Mouse (Mus musculus) thymus, postnatal 14 days (tissue): Measurements from ENCODE around the gene Zfp652.

ENCODE experiments used
- DNase-seq: peaks from one replicate; pipeline ENCODE4 v3.0.0; 2021

Zfp652 gene

DNA sequence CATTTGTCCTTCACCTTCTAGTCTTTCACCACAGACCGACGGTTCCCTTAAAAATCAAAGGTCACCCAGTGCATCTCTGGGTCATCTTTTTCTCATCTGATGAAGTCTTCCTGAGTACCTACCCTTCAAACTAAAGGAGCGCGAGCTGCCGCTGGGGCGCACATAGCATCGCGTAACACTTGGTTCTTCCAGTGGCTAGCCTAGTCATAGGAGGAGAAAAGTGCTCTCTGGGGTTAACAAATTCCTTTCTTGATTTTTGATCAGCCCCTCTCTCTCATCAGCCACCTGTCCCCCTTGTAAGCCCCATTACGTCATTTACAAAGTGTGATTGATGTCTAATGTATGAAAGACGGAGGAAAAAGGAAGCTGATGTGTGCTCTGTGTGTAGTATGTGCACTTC lies 56.7 kb downstream of the Zfp652 start:
- no peak for DNase-seq

- peak; percentile 24 for DNase-seq
Observed at GRCm38 (mm10) chr11:95770720-95771364, 58.4 kb downstream of the Zfp652 start.

GRCm38 (mm10) chr11:95771665-95772064 lies 59.2 kb downstream of the Zfp652 start:
- no peak for DNase-seq

DNA sequence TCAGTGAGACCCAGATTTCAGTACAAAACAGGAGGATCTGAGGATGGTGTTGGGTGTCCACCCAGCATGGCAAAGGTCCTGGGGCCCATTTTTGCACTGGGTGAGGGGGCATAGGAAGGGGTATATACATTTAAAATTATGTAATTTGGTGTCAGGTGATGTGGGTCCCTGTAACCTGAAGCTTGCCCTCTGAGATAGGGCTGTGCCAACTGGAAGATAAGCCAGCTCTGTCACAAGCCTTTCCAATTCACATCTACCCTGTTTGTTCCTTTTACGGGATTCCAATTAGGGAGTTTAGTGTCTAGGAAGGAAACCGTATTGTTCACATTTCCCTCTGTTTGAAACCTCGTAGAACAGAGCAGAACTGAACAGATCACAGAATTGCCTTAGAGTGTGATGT lies 60.8 kb downstream of the Zfp652 start:
- no peak for DNase-seq

GRCm38 (mm10) chr11:95777323-95778297 lies 65.1 kb downstream of the Zfp652 start:
- DNase-seq: no peak

GRCm38 (mm10) chr11:95778831-95779251 lies 66.4 kb downstream of the Zfp652 start:
- DNase-seq: no peak

DNA sequence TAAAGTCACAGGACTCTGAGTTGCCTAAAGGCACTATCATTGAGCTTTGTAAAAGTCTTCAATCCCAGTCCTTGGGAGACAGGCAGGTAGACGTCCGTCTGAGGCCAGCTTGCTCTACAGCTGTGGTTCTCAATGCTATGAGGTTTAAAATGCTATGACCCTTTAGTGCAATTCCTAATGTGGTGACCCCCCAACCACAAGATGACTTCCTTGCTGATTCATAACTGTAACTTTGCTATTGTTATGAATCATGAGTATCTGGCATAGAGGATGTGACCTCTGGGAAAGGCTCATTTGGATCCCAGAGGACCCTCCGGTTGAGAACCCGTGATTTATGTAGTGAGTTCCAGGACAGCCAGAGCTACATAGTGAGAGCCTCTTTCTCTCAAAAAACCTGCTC lies 66.9 kb downstream of the Zfp652 start:
- no peak for DNase-seq

- DNase-seq: no peak
Observed at GRCm38 (mm10) chr11:95780480-95780879, 68.0 kb downstream of the Zfp652 start.

- DNase-seq: no peak
Observed at GRCm38 (mm10) chr11:95781557-95781956, 69.1 kb downstream of the Zfp652 start.

- no peak for DNase-seq
Observed at GRCm38 (mm10) chr11:95783457-95783856, 71.0 kb downstream of the Zfp652 start.

DNA sequence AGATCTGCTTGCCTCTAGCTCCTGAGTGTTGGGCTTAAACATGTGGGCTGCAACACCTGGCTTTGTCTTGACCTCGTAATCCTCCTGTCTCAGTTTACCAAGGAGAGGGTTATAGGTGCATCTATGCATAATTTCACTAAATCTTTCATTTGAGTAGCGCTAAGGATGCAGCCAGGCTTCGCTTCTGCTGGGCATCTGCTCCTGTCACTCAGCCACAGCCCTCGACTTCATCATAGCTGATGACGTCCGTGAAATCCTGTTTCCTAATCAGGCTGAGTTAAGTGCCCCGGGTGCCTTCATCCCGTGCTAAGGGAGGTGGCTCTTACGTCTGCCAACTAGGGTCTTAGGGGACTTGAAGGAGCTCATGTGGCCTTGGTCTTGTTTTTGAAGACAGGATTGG lies 71.5 kb downstream of the Zfp652 start:
- no peak for DNase-seq

DNA sequence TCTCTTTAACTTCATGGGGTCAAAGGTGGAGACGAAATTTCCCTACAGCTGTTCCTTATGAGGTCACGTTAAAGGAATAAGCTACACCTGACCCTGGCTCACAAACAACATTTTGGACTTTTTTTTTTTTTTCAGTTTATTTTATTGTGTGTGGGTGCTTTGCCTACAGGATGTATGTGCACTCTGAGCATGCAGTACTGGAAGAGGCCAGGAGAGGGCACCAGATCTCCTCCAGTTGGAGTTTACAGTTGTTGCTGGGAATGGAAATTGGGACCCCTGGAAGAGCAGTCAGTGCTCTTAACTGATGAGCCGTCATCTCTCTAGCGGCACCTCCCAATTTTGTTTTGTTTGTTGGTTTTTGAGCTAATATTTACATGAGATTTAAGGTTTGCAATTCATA lies 73.2 kb downstream of the Zfp652 start:
- DNase-seq: no peak

GRCm38 (mm10) chr11:95786511-95786910 lies 74.0 kb downstream of the Zfp652 start:
- no peak for DNase-seq

- DNase-seq: no peak
Observed at GRCm38 (mm10) chr11:95789451-95789891, 77.0 kb downstream of the Zfp652 start.

GRCm38 (mm10) chr11:95791787-95792186 lies 79.3 kb downstream of the Zfp652 start:
- DNase-seq: no peak

DNA sequence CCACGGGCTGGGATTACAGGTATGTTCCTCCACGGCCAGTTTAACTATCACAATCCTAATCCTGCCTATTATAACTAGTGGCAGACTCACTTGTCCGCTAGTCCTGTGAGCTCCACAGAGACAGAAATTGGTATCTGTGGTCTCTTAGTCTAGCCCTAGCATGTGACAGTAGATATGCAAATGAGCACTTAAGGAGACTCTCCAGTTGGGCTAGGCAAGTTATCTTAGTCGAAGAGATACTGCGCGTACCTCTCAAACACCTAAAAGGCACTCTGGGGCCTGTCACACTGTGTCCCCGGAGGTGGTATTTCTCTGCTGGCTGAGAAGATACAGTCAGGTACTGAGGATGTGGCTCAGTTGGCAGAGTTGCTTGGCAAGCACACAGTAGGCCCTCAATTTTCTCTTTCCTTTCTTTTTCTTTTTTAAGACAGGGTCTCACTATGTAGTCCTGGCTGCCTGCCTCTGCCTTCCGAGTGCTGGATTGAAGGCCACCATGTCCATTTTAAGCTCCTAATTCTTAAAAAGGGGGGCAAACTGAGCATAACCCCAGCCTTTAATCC lies 80.6 kb downstream of the Zfp652 start:
- DNase-seq: no peak

DNA sequence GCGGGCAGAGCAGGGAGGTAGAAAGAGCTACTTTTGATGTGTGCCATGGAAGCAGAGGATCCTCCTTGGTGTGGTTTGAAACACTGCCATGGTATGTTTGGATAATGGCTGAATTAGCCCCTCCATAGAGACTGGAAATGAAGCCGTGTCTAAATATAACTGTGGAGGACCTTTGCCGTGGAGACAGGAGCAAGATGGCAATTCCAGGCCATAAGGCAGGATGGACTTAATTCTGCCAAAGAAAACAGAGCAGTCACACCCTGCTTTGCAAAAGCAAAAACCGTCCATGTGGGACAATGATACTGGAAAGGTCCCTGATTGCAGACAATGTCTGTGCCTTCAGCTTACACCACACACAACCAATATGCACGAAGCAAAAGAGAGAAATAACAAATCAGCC lies 81.7 kb downstream of the Zfp652 start:
- no peak for DNase-seq

DNA sequence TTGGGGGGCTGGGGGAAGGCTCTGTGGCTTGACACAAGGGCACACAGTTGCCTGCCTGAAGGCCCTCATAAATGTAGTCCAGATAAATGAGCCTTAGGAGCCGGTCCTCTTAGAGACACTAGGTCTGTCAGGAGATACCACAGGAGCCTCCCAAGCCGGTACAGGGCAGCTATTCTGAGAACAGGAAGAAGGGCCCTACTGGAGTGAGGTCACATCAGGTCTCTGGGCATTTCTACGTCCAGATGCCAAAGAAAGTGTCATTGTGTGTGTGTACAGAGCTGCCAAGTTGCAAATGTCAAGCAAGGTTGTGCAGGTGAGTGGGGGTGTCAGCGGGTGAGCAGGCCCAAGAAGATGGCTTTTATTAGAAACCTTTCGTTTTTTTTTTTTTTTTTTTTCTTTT lies 83.1 kb downstream of the Zfp652 start:
- DNase-seq: no peak

DNA sequence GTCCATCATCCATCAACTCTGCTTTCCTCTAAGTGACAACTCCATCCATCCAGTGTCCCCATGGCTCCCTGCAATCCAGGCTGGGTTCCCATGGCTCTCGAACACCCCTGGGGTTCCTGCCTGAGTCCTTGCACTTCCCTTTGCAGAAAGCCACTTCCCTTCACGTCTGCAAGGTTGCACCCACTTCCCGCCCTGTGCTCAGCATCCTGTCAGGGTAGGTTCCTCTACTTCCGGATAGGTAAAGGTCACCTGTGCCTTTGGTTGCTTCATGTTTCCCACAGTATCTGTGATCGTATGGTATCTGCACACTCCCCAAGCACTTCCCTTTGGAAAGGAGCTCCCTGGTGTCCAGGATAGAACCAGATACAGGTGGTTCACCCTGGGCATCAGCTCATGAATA lies 92.5 kb downstream of the Zfp652 start:
- peak; percentile 58 for DNase-seq

DNA sequence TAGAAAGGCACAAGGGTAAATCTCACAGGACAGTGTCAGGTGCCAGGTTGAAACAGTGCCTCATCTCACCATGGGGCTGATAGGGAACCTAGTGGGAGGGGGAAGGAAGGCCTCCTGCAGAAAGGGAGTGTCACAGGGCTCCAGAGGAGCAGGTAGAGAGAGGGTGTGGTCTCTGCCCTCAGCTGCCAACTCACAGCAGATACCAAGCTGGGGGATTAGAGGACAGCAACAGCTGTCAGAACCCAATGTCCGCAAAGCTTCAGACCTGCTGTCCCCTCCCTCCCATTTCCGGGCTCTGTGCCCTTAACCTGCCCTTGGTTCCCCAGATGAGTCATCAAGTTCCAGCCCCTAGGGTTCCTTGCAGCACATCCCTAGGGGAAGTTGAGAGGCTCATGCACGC lies 93.1 kb downstream of the Zfp652 start:
- peak; percentile 6 for DNase-seq

DNA sequence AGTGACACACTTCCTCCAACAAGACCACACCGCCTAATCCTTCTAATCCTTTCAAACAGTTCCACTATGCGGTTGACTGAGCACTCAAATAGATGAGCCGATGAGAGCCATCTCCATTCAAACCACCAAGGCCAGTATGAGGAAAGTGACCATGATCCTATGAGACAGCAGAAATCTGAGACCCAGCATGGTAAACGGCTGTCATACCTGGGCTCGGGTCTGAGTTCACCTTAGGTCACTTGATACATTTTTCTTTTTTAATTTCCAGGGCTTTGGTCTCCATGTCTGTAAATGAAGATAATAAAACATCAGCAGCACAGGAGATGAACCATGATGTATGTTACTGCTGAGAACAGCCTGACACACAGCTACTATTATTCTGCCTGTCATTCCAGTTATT lies 95.4 kb downstream of the Zfp652 start:
- DNase-seq: no peak

DNA sequence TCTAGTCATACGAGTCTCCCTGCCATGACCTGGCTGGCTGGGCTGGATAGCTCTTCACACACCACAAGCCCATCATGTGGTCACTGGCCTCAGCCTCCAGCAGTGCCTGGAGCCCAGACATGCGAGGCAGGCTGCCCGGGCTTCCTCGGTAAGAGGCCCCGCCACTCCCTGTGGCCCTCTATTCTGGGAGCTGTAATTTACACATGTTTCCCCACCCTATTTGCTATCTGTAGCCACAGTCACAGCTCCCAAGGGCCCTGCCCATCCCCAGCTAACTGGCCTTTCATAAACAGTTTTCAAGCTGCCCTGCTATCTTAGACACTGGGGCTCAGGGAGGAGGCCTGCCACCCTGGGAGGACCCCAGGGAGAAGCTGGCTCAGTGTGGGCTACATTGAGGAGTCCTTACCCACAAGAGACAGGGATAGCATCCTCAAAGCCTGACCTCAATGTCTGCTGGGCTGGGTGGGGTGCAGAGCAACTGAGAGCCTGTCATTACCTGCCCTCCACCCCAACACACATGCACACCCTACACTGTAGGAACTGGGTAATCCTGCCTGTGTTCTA lies 96.1 kb downstream of the Zfp652 start:
- DNase-seq: no peak

- DNase-seq: no peak
Observed at GRCm38 (mm10) chr11:95809603-95810002, 97.1 kb downstream of the Zfp652 start.

DNA sequence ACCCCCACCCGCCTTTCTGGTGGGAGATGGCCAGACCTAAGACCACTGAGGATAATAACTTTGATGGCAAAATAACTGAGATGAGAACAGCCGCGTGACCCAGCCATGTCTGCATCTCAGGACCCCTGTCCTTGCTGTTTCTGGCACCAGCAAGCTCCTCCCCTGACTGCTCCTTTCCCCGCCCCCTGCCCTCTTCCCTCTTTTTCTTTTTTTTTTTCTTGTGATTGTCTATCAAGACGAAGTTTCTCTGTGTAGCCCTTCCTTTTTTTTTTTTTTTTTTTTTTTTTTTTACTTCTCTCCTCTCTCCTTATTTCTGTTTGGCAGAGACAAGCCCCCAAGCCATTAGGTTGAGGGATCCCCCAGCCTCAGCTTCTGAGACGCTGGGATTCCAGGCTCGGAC lies 98.4 kb downstream of the Zfp652 start:
- no peak for DNase-seq
